In genomic region chr15:89173024-89173905, GRCm38 (mm10) we compare ENCODE assay signal across 8 mouse cellular contexts. TPM values are rescaled to one million over a fixed set of nuclear protein-coding genes. Genes with fewer than 3 reads are reported as not detected.
A peak's percentile ranks its signal among the peaks of the same experiment; 100 is the strongest.
DNase-seq lines count a peak whose midpoint lies in the region; ATAC-seq and TF ChIP-seq lines count a peak whose summit lies in the region.

No protein-coding gene starts in this region.

- no peaks in the 10 kb centered on the region for H3K9me3 ChIP-seq in heart, postnatal 0 days (replicated peaks; ENCODE audit: control insufficient read depth, low read length)

- no peaks in the 10 kb centered on the region for H3K27me3 ChIP-seq in heart, postnatal 0 days (ENCODE audit: control insufficient read depth, insufficient read depth, low read length)

- no peak; the same call in 1 of the 2 replicates for TF ChIP-seq CTCF in heart, postnatal 0 days (IDR thresholded peaks at IDR 0.05; ENCODE audit: low read depth)

- peaks cover 88% of the 10 kb centered on the region for H3K4me1 ChIP-seq in heart, postnatal 0 days (ENCODE audit: control insufficient read depth, insufficient read depth)

- H3K4me3 ChIP-seq in heart, postnatal 0 days (ENCODE audit: low read depth, low read length) = peak overlapping the region; percentile 62

- peak overlapping the region; percentile 65 for H3K27ac ChIP-seq in heart, postnatal 0 days (ENCODE audit: low read depth)

- peak overlapping the region; percentile 93 for H3K4me2 ChIP-seq in heart, postnatal 0 days (ENCODE audit: low read depth, low read length)

- ATAC-seq in heart, postnatal 0 days (ENCODE audit: insufficient read depth, low read depth) = no peak
- 0 out of 2 replicates have a peak, but pooled peaks have one; percentile 4 for ATAC-seq in megakaryocyte progenitor cell, adult 5-6 weeks (replicated peaks; ENCODE audit: poor library complexity)

- DNase-seq in adrenal gland, adult 2 months = peak; percentile 45
- DNase-seq in adrenal gland, postnatal 4 days (ENCODE audit: low spot score in 2 of 2) = no peak
- peak; percentile 34 for DNase-seq in thymus, postnatal 0 days (ENCODE audit: low spot score)
- no peak for DNase-seq in thymus, postnatal 10 days (ENCODE audit: low spot score in 2 of 2)
- no peak for DNase-seq in heart, postnatal 0 days (ENCODE audit: low spot score)
- peak; percentile 78 to 92 for DNase-seq in kidney, postnatal 25 days
- peak; percentile 73 for DNase-seq in testis, postnatal 10 days (ENCODE audit: low spot score)

- WGBS in heart, postnatal 0 days = 1% methylated on average over 64 of the region's 65 CpGs

- no peaks in the 10 kb centered on the region for H3K36me3 ChIP-seq in heart, postnatal 0 days (replicated peaks; ENCODE audit: control insufficient read depth, insufficient read depth, low read length)

- TF ChIP-seq EP300 in heart, postnatal 0 days (IDR thresholded peaks at IDR 0.05; ENCODE audit: low read depth) = no peak

- peak overlapping the region; percentile 64 for H3K9ac ChIP-seq in heart, postnatal 0 days (replicated peaks; ENCODE audit: low read depth, low read length)

RNA-seq across cellular contexts. Expression of gene Plxnb2, which starts 7.3 kb away (rescaled TPM):
- total RNA-seq in adrenal gland, adult 2 months (2021) = 100 to 1,000 TPM in 1 of 2 experiments, 10 to 100 TPM in 1; 94.8 to 118 TPM
- 168 and 182 TPM in 2 replicates for polyA plus RNA-seq in adrenal gland, adult 2 months (2012; rRNA removed)
- total RNA-seq in adrenal gland, postnatal 4 days (2021) = 100 to 1,000 TPM; 167 to 207 TPM
- 19.0 and 19.4 TPM in 2 replicates for polyA plus RNA-seq in thymus, postnatal 0 days (2015; fragmentation: Nextera tagmentation; extraction: Ambion mirVana)
- 153 and 199 TPM in 2 replicates for total RNA-seq in heart, postnatal 0 days (2014; rRNA removed; ENCODE audit: low replicate concordance)
- polyA plus RNA-seq in heart, postnatal 0 days (2015; fragmentation: Nextera tagmentation; extraction: Ambion mirVana) = 51.6 and 54.5 TPM in 2 replicates
- 12.1 and 12.6 TPM in 2 replicates for total RNA-seq in megakaryocyte progenitor cell, adult 5-6 weeks (2015)
- 9.3 and 14.5 TPM in 2 replicates for total RNA-seq in megakaryocyte progenitor cell, adult 5-6 weeks (2017)

RNA-seq across cellular contexts. Expression of gene Dennd6b, which starts 23.0 kb away (rescaled TPM):
- 1 to 10 TPM; 5.2 to 5.7 TPM for total RNA-seq in adrenal gland, adult 2 months (2021)
- 24.0 and 24.9 TPM in 2 replicates for polyA plus RNA-seq in adrenal gland, adult 2 months (2012; rRNA removed)
- total RNA-seq in adrenal gland, postnatal 4 days (2021) = 10 to 100 TPM; 11.5 to 13.0 TPM
- 13.5 and 14.2 TPM in 2 replicates for polyA plus RNA-seq in thymus, postnatal 0 days (2015; fragmentation: Nextera tagmentation; extraction: Ambion mirVana)
- 15.2 and 19.2 TPM in 2 replicates for total RNA-seq in heart, postnatal 0 days (2014; rRNA removed; ENCODE audit: low replicate concordance)
- 14.5 and 14.8 TPM in 2 replicates for polyA plus RNA-seq in heart, postnatal 0 days (2015; fragmentation: Nextera tagmentation; extraction: Ambion mirVana)
- total RNA-seq in megakaryocyte progenitor cell, adult 5-6 weeks (2015) = 1.6 and 2.4 TPM in 2 replicates
- 1.3 and 2.5 TPM in 2 replicates for total RNA-seq in megakaryocyte progenitor cell, adult 5-6 weeks (2017)

RNA-seq across cellular contexts. Expression of gene Mapk11, which starts 23.8 kb away (rescaled TPM):
- total RNA-seq in adrenal gland, adult 2 months (2021) = 1 to 10 TPM; 2.5 to 3.6 TPM
- polyA plus RNA-seq in adrenal gland, adult 2 months (2012; rRNA removed) = 4.1 and 4.4 TPM in 2 replicates
- total RNA-seq in adrenal gland, postnatal 4 days (2021) = 1 to 10 TPM; 6.9 to 8.6 TPM
- polyA plus RNA-seq in thymus, postnatal 0 days (2015; fragmentation: Nextera tagmentation; extraction: Ambion mirVana) = 4.9 and 5.6 TPM in 2 replicates
- 1.0 and 4.9 TPM in 2 replicates for total RNA-seq in heart, postnatal 0 days (2014; rRNA removed; ENCODE audit: low replicate concordance)
- polyA plus RNA-seq in heart, postnatal 0 days (2015; fragmentation: Nextera tagmentation; extraction: Ambion mirVana) = 2.5 and 2.6 TPM in 2 replicates
- total RNA-seq in megakaryocyte progenitor cell, adult 5-6 weeks (2015) = not detected in 2 replicates
- 0.10 TPM in 1 of 2 replicates, not detected in the other for total RNA-seq in megakaryocyte progenitor cell, adult 5-6 weeks (2017)

RNA-seq across cellular contexts. Expression of gene Mapk12, which starts 32.8 kb away (rescaled TPM):
- total RNA-seq in adrenal gland, adult 2 months (2021) = 10 to 100 TPM in 1 of 2 experiments, 1 to 10 TPM in 1; 6.7 to 10.2 TPM
- polyA plus RNA-seq in adrenal gland, adult 2 months (2012; rRNA removed) = 5.9 and 9.1 TPM in 2 replicates
- total RNA-seq in adrenal gland, postnatal 4 days (2021) = 10 to 100 TPM; 13.9 to 16.2 TPM
- polyA plus RNA-seq in thymus, postnatal 0 days (2015; fragmentation: Nextera tagmentation; extraction: Ambion mirVana) = 1.2 TPM in 2 replicates
- total RNA-seq in heart, postnatal 0 days (2014; rRNA removed; ENCODE audit: low replicate concordance) = 7.1 and 55.2 TPM in 2 replicates
- polyA plus RNA-seq in heart, postnatal 0 days (2015; fragmentation: Nextera tagmentation; extraction: Ambion mirVana) = 18.6 and 18.9 TPM in 2 replicates
- 0.49 TPM in 1 of 2 replicates, not detected in the other for total RNA-seq in megakaryocyte progenitor cell, adult 5-6 weeks (2015)
- total RNA-seq in megakaryocyte progenitor cell, adult 5-6 weeks (2017) = 0.04 and 0.47 TPM in 2 replicates

RNA-seq across cellular contexts. Expression of gene Ppp6r2, which starts 38.1 kb away (rescaled TPM):
- total RNA-seq in adrenal gland, adult 2 months (2021) = 10 to 100 TPM; 38.6 to 54.4 TPM
- polyA plus RNA-seq in adrenal gland, adult 2 months (2012; rRNA removed) = 565 and 749 TPM in 2 replicates
- 10 to 100 TPM; 53.8 to 57.6 TPM for total RNA-seq in adrenal gland, postnatal 4 days (2021)
- polyA plus RNA-seq in thymus, postnatal 0 days (2015; fragmentation: Nextera tagmentation; extraction: Ambion mirVana) = 30.8 and 38.2 TPM in 2 replicates
- 65.1 and 98.4 TPM in 2 replicates for total RNA-seq in heart, postnatal 0 days (2014; rRNA removed; ENCODE audit: low replicate concordance)
- 27.4 and 27.7 TPM in 2 replicates for polyA plus RNA-seq in heart, postnatal 0 days (2015; fragmentation: Nextera tagmentation; extraction: Ambion mirVana)
- 8.5 and 11.8 TPM in 2 replicates for total RNA-seq in megakaryocyte progenitor cell, adult 5-6 weeks (2015)
- total RNA-seq in megakaryocyte progenitor cell, adult 5-6 weeks (2017) = 9.8 and 11.2 TPM in 2 replicates

Comparison
In these comparisons a context has a peak if more than half of its experiments do, and no peak if none do; other contexts are left out.
1. DNase-seq: peak in adrenal gland, adult 2 months (single experiment), thymus, postnatal 0 days (single experiment), kidney, postnatal 25 days (2 of 2) and testis, postnatal 10 days (single experiment); none in adrenal gland, postnatal 4 days (0 of 2), thymus, postnatal 10 days (0 of 2) and heart, postnatal 0 days (single experiment).